Mouse (Mus musculus) heart, postnatal 0 days (tissue): ENCODE results near the gene Fcrla. TPM values are rescaled to one million over a fixed set of nuclear protein-coding genes. Genes with fewer than 3 reads are reported as not detected.

Experiments used
- ATAC-seq: fragments of 200-750 bp; cut with Nextera tagmentation; 2 replicates; pipeline ENCODE4 v1.8.0; 2017; ENCODE audit warnings: low read depth, moderate number of reproducible peaks, moderate library complexity; ENCODE audit not compliant: insufficient read depth
- DNase-seq: peaks from one replicate; pipeline ENCODE4 v3.0.0-alpha.2; 2016; ENCODE audit warnings: low spot score
- H3K27ac ChIP-seq: fragments of 300-500 bp; sonication (generic); 2 replicates; pipeline ENCODE4 v1.5.1; 2014; ENCODE audit warnings: low read depth, mild to moderate bottlenecking
- H3K27me3 ChIP-seq: fragments of 300-500 bp; sonication (generic); 2 replicates; pipeline ENCODE4 v1.6.1; 2014; ENCODE audit warnings: low read length, mixed read lengths; ENCODE audit not compliant: control insufficient read depth, insufficient read depth
- H3K36me3 ChIP-seq: fragments of 300-500 bp; sonication (generic); replicated peaks from 2 replicates; pipeline ENCODE4 v1.6.1; 2014; ENCODE audit warnings: low read length, mixed read lengths; ENCODE audit not compliant: control insufficient read depth, insufficient read depth
- H3K4me1 ChIP-seq: fragments of 300-500 bp; sonication (generic); 2 replicates; pipeline ENCODE4 v1.6.1; 2014; ENCODE audit warnings: antibody characterized with exemption; ENCODE audit not compliant: control insufficient read depth, insufficient read depth
- H3K4me2 ChIP-seq: fragments of 300-500 bp; sonication (generic); 2 replicates; pipeline ENCODE4 v1.6.1; 2014; ENCODE audit warnings: low read depth, mild to moderate bottlenecking, low read length, moderate library complexity
- H3K4me3 ChIP-seq: fragments of 300-500 bp; sonication (generic); 2 replicates; pipeline ENCODE4 v1.5.1; 2014; ENCODE audit warnings: low read depth, low read length
- H3K9ac ChIP-seq: fragments of 300-500 bp; sonication (generic); replicated peaks from 2 replicates; pipeline ENCODE4 v1.6.1; 2014; ENCODE audit warnings: low read depth, low read length, mixed read lengths
- H3K9me3 ChIP-seq: fragments of 300-500 bp; sonication (generic); replicated peaks from 2 replicates; pipeline ENCODE4 v1.6.1; 2016; ENCODE audit warnings: low read length; ENCODE audit not compliant: control insufficient read depth
- CTCF ChIP-seq: IDR thresholded peaks from 2 replicates; pipeline ENCODE4 v1.5.1; 2016; ENCODE audit warnings: antibody characterized with exemption, control low read depth, low read depth
- EP300 ChIP-seq: IDR thresholded peaks from 2 replicates; pipeline ENCODE4 v1.6.1; 2016; ENCODE audit warnings: antibody characterized with exemption, low read depth
- WGBS: fragments of 180-500 bp; shearing (Covaris S2); extraction: QIAGEN DNeasy Blood & Tissue Kit; methylation state at CpG from one replicate; pipeline ENCODE4 v1.1.7; 2014; 5-methylcytosine and 5-hydroxymethylcytosine counted together
- polyA plus RNA-seq: library from polyadenylated mRNA; unstranded; fragments of >200 nt; fragmentation: Nextera tagmentation; extraction: Ambion mirVana; gene quantifications from 2 replicates; pipeline ENCODE4 v1.2.1, GENCODE M21; 2015
- total RNA-seq: library from RNA; depleted of rRNA; stranded (reverse); fragments of >200 nt; gene quantifications from 2 replicates; pipeline ENCODE4 v1.2.3, GENCODE M21; 2014; ENCODE audit warnings: low replicate concordance

Gene Fcrla
- total and polyA plus RNA-seq, 2 experiments from 2014 or later = 0.23 TPM; not detected in 1

DNA sequence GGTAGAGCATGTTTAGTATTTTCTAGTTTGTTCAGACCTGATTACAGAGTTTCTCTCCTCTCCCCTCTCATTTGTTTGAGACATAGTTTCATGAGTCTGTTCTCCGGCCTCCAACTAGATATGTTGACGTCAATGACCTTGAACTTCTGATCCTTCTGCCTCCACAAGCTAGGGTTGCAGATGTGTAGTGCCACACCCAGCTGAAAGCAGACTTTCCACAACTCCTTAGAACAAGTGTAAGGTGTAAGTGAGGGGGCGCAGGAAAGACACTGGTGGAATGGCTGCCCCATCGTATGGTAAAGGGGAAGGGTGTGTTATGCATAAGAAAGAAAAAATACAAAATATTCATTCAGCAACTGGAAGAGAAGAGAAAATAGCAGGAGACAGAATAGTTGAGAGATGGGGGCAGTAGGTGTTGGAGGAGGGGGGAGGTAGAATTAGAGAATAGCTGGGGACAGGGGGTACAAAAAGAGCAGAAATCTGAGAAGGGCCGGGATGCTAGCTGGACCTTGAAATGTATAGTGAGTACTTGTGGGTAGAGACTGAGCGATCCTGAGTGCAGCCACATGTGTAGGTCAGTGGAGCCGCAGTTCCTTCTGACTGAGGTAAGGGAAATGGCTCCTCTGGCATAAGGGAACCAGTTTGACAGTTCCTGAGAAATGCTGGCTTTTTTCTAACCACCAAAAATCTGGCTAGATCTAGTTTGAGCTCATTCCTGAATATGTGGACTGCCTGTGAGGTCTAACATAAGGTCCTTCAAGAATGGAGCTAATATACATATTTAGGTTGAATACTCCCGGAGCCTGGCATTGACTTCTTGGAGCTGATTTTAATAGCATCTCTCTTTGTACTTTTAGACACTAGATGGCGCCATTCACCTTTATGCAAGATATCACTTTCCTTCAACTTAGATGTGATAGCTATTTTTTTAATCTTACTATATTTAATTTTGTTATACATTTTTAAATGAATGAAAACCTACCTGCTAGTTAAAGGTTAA lies 32.5 kb downstream of the Fcrla start:
- ATAC-seq = no peak

DNA sequence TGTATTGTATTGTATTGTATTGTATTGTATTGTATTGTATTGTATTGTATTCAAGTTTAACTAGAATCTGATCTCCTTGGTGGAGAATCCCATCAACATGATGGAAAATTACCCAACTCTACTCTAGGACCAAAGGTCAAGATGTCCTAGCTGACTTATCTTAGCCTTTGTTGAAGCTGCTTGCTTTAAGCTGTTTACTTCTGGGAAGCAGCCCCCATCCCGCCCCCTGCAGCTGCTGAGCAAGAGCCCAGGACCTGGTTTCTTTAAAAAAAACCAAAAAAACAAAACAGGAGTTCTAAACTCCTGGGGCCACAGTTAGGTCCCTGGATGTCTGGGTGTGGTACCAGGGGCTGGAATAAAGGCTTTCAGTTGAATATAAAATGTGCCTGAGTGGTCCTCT lies 35.1 kb downstream of the Fcrla start:
- H3K4me1 ChIP-seq = no peaks in the 10 kb centered on the region

More for the DNA sequence above, 32.5 kb downstream of the Fcrla start:
- H3K4me3 ChIP-seq = no peak overlapping the region
- no peaks in the 10 kb centered on the region for H3K36me3 ChIP-seq
- H3K9ac ChIP-seq = no peak overlapping the region
- no peaks in the 10 kb centered on the region for H3K4me1 ChIP-seq
- TF ChIP-seq CTCF = peak; percentile 52
- TF ChIP-seq EP300 = no peak
- H3K4me2 ChIP-seq = no peak overlapping the region
- peaks cover 14% of the 10 kb centered on the region; the same call in 1 of the 2 replicates for H3K27me3 ChIP-seq
- H3K9me3 ChIP-seq = no peaks in the 10 kb centered on the region
- WGBS = 55% methylated on average over 9 of the region's 9 CpGs
- H3K27ac ChIP-seq = no peak overlapping the region
- DNase-seq = peak; percentile 58

DNA sequence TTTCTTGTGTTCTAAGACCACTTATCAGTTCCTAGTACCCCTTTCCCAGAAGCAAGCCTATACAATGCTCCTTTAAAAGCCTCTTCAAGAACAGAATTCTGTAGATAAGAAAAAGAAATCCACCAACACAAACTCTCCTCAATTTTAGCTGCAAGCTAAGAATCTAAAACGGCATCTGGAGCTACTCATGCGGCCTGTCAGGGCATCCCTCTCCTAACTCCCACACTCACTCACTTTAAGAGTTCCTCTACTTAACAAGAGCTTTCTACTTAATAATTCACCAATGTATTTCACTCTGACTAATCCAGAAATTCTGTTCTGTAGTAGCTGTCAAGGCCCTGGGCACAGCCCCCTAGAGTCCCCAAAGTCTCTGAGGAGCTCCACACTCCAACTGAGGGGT lies 35.7 kb downstream of the Fcrla start:
- no peaks in the 10 kb centered on the region for H3K4me1 ChIP-seq
- WGBS = 64% methylated on average over 2 of the region's 2 CpGs

More for the DNA sequence above, 35.1 kb downstream of the Fcrla start:
- Histone ChIP-seq H3K36me3 (no peaks in the 10 kb centered on the region), H3K4me2 (no peak overlapping the region), H3K27me3 (0 out of 2 replicates have a peak, but pooled peaks cover 2% of the 10 kb centered on the region), H3K9ac (no peak overlapping the region), H3K4me3 (no peak overlapping the region), H3K27ac (no peak overlapping the region), H3K9me3 (no peaks in the 10 kb centered on the region)
- ATAC-seq (no peak), DNase-seq (no peak)
- TF ChIP-seq EP300 = no peak
- no peak for TF ChIP-seq CTCF
- WGBS = 52% methylated on average over 1 of the region's 1 CpGs

DNA sequence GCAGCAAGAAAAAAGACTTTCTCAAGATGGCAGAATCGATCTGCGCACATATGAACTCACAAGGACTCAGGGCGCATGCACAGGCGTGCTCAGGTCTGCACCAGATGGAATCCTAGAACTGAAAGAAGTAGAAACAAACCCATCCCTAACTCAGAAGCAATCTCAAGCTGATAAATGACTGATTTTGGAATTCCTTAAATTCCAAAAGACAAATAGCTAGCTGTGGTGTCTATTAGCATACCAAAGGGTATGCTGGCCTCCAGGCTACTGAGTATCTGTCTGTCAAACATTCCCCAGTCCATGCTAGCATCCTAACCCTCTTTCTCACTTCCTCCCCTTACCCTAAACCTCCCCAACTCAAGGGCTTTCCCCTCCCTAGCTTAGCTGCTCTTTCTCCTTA lies 38.1 kb downstream of the Fcrla start:
- Histone ChIP-seq H3K27ac (no peak overlapping the region), H3K4me1 (peaks cover 4% of the 10 kb centered on the region), H3K4me3 (no peak overlapping the region), H3K9me3 (no peaks in the 10 kb centered on the region), H3K4me2 (no peak overlapping the region), H3K9ac (no peak overlapping the region), H3K36me3 (no peaks in the 10 kb centered on the region), H3K27me3 (no peaks in the 10 kb centered on the region)
- ATAC-seq (no peak), DNase-seq (no peak)
- WGBS = 72% methylated on average over 4 of the region's 4 CpGs
- TF ChIP-seq CTCF (no peak), EP300 (no peak)

More for the DNA sequence above, 35.7 kb downstream of the Fcrla start:
- no peak for ATAC-seq
- no peak for DNase-seq
- Histone ChIP-seq H3K4me3 (no peak overlapping the region), H3K27me3 (no peaks in the 10 kb centered on the region), H3K9ac (no peak overlapping the region), H3K27ac (no peak overlapping the region), H3K4me2 (no peak overlapping the region), H3K9me3 (no peaks in the 10 kb centered on the region), H3K36me3 (no peaks in the 10 kb centered on the region)
- TF ChIP-seq EP300 (no peak), CTCF (no peak)

DNA sequence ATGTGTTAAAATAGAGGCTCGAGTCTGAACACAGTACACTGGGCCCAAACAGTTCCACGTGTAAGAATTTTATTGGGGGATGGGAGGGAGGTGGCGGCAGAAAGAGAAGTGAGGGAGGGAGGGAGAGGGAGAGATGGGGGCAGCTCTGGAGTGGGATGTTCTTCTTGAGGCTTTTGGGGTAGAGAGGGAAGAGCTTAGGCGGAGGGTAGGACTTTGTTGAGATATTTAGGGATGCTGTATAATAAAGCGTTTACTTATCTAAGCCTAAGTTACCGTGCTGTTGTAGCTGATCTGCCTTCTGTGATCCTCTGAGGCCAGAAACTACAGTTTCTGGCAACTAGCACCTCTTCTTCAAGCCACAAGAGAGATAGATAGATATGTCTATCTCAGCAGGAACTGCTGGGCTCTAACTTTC lies 41.3 kb downstream of the Fcrla start:
- TF ChIP-seq EP300 = no peak
- no peak for TF ChIP-seq CTCF
- H3K27ac ChIP-seq = no peak overlapping the region
- no peak overlapping the region for H3K9ac ChIP-seq
- peaks cover 7% of the 10 kb centered on the region for H3K4me1 ChIP-seq
- no peak for DNase-seq
- ATAC-seq = no peak
- H3K9me3 ChIP-seq = no peaks in the 10 kb centered on the region
- WGBS = 52% methylated on average over 6 of the region's 6 CpGs
- H3K4me2 ChIP-seq = no peak overlapping the region
- H3K27me3 ChIP-seq = no peaks in the 10 kb centered on the region
- H3K36me3 ChIP-seq = no peaks in the 10 kb centered on the region
- no peak overlapping the region for H3K4me3 ChIP-seq
